Mouse (Mus musculus): ENCODE results near the gene Poglut1. TPM values are rescaled to one million over a fixed set of nuclear protein-coding genes. Genes with fewer than 3 reads are reported as not detected.

Gene Poglut1
- 17.5 and 27.8 TPM in 2 replicates for polyA plus RNA-seq (2012; rRNA removed)

DNA sequence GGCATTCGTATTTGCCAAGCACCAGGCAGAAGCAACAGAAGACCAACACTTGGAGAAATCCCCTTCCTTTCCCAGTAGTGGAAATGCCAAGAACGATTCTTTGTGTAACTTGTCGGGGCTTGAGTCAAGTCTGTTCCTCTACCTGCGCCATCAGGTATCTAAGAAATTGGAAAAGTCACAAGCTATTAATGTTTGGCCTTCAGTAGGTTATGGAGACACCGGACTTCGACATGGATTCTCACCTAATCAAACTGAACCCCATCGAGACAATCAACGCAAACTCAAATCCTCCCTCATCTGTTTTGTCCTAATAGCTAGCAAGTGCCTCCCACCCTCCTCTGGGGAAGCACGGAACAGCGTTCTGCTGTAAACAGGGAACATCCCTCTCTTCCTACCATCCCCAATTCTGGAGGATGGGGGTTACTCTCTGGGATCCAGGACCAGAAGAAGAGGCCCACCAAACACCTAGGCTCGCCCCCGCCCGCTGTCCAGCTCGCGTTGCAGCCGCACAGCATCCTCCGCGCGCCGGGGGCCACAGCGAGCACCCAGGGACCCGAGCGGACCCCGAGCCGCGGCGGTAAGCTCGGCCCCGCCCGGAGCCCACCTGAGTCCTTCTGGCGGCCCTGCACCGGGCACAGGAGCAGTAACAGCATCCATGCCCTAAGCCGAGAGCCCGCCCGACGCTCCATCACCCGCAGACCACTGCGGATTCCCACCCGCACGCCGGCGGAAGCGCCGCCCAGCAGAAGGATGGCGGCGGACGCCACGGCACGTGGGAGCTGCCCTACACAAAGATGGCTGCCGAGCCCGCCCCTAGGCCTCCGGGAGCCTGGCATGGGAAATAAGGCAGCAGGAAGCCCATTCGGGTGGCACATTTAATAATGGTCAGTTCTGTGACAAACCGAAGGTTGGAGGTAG is at the start of gene Poglut1:
Poglut1 (minus strand) TSS at position 780 of the 918 bp plus-strand sequence.
- no peak for TF ChIP-seq CTCF (IDR thresholded peaks at IDR 0.05; ENCODE audit: insufficient read depth, low read length)
- TF ChIP-seq POLR2A (IDR thresholded peaks at IDR 0.05; ENCODE audit: borderline replicate concordance, extremely low read depth, low read depth, low read length), result peak; percentile 69; the same call in 1 of the 2 replicates
- WGBS, result 2% methylated on average over 54 of the region's 54 CpGs
- Histone ChIP-seq H3K4me3 (replicated peaks; ENCODE audit: extremely low read depth, low read depth, low read length) (peak within 1 kb of the TSS; percentile 82), H3K4me1 (ENCODE audit: control insufficient read depth, insufficient read depth, low read length) (peaks cover 7% of the 10 kb centered on the region; the same call in 1 of the 2 replicates)
- peak; percentile 77 for DNase-seq

DNA sequence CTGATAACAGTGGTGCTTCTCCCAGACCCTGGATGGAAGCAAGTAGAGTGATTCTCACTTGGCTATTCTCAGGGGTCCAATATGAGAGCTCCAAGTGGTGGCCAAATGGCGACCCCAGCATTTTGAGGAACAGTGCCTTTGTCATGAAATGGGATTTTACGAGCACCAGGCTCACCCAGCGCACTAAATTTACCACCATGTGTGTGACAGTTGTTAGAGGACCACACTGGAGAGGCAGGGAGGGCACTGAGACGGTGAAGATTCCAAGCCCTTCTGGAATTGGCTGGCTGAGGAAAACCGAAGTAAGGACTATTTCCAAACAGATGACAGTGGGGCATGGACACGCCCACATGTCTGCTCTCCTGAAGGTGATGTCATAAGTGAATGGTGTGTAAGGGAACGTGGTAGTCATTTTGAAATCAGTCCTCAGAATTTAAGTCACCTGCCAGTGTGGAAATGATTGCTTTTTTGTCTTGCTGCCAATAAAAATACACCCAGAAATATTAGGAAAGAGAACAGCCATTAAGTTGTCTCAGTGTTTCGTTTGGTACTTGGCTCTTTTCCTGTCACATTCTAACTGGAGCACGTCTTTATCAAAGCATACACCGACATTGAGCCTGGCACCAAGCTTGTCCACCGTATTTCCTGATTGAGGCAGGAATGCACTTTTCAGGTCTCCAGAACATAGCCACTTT is 49.1 kb upstream of the Poglut1 start:
- no peak for DNase-seq
- no peak overlapping the region for H3K4me3 ChIP-seq (replicated peaks; ENCODE audit: extremely low read depth, low read depth, low read length)
- TF ChIP-seq CTCF (IDR thresholded peaks at IDR 0.05; ENCODE audit: insufficient read depth, low read length) (no peak), POLR2A (IDR thresholded peaks at IDR 0.05; ENCODE audit: borderline replicate concordance, extremely low read depth, low read depth, low read length) (no peak)
- WGBS, result 56% methylated on average over 11 of the region's 11 CpGs
- H3K4me1 ChIP-seq (ENCODE audit: control insufficient read depth, insufficient read depth, low read length), result no peaks in the 10 kb centered on the region

DNA sequence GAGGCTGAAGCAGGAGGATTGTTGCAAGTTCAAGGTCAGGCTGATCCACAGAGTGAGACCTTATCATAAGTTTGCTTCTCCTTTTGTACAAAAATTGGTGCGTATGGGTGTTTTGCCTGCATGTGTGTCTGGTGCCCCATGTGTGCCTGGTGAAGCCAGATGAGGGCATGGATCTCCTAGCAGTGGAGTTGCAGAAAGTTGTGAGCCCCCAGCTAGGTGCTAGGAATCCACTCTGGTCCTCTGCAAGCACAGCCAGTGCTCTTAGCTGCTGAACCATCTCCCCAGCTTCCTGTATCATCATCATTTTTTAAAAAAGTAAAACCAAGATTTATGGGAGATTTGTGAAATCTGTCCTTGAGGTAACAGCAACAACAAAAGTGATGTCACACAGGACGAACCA is 46.6 kb upstream of the Poglut1 start:
- no peak for TF ChIP-seq CTCF (IDR thresholded peaks at IDR 0.05; ENCODE audit: insufficient read depth, low read length)
- TF ChIP-seq POLR2A (IDR thresholded peaks at IDR 0.05; ENCODE audit: borderline replicate concordance, extremely low read depth, low read depth, low read length), result no peak
- no peak overlapping the region for H3K4me3 ChIP-seq (replicated peaks; ENCODE audit: extremely low read depth, low read depth, low read length)
- no peaks in the 10 kb centered on the region for H3K4me1 ChIP-seq (ENCODE audit: control insufficient read depth, insufficient read depth, low read length)
- WGBS, result 97% methylated on average over 2 of the region's 2 CpGs
- no peak for DNase-seq

DNA sequence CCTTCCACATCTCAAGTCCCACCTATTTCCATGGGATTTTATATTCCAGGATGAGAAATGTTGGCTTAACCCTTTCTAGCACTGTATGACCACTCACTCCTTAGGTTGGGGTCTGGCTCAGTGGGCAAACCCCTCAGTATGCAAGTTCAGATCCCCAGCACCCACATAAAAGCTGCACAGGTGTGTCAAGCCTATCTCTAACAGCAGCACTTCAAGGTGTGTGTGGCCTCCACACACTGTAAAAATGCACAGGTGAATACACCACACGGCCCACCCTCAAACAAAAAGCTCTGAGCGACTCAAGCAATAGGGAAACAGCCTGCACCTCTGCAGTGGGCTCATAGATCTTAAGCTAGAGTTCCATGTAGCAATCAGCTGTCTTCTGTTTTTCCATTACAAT is 46.0 kb upstream of the Poglut1 start:
- TF ChIP-seq CTCF (IDR thresholded peaks at IDR 0.05; ENCODE audit: insufficient read depth, low read length) (no peak), POLR2A (IDR thresholded peaks at IDR 0.05; ENCODE audit: borderline replicate concordance, extremely low read depth, low read depth, low read length) (no peak)
- no peak for DNase-seq
- 83% methylated on average over 2 of the region's 2 CpGs for WGBS
- Histone ChIP-seq H3K4me3 (replicated peaks; ENCODE audit: extremely low read depth, low read depth, low read length) (no peak overlapping the region), H3K4me1 (ENCODE audit: control insufficient read depth, insufficient read depth, low read length) (no peaks in the 10 kb centered on the region)

DNA sequence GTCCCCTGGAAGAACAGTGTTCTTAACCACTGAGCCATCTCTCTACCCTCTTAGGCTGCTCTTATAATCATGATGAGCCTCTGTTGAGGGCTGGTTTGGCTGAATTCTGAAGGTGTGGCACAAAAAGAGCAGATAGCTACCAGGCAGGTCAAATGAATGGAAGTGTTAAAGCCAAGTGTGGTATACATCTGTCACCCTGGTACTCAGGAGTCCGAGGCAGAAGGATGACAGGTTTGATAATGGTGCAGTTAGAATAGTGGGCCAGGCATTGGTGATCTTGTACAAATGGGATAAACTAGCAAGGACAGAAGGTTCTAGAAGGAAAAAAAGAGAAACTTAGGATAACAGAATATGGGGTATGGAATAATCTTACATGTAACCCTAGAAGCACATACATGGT is 44.4 kb upstream of the Poglut1 start:
- H3K4me1 ChIP-seq (ENCODE audit: control insufficient read depth, insufficient read depth, low read length), result no peaks in the 10 kb centered on the region
- WGBS, result 77% methylated on average over 1 of the region's 1 CpGs
- DNase-seq, result no peak

DNA sequence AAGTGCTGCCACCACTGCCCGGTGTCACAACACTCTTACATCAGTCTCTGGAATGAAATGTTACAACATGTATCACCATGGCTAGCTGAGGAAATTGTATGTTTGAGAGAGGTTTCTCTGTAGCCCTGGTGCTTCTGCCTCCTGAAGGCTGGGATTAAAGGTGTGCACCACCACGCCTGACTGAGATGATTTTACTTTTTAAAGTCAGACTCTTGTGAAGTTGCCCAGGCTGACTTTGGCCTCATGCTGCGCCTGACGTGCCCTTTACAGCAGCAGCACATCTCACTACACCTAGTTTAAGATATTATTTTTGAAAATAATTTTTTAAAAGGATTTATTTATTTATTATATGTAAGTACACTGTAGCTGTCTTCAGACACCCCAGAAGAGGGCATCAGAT is 42.9 kb upstream of the Poglut1 start:
- whole genome bisulfite sequencing, result 96% methylated on average over 4 of the region's 4 CpGs

More for the DNA sequence above, 44.4 kb upstream of the Poglut1 start:
- TF ChIP-seq CTCF (IDR thresholded peaks at IDR 0.05; ENCODE audit: insufficient read depth, low read length), result no peak
- no peak for TF ChIP-seq POLR2A (IDR thresholded peaks at IDR 0.05; ENCODE audit: borderline replicate concordance, extremely low read depth, low read depth, low read length)
- H3K4me3 ChIP-seq (replicated peaks; ENCODE audit: extremely low read depth, low read depth, low read length), result no peak overlapping the region

DNA sequence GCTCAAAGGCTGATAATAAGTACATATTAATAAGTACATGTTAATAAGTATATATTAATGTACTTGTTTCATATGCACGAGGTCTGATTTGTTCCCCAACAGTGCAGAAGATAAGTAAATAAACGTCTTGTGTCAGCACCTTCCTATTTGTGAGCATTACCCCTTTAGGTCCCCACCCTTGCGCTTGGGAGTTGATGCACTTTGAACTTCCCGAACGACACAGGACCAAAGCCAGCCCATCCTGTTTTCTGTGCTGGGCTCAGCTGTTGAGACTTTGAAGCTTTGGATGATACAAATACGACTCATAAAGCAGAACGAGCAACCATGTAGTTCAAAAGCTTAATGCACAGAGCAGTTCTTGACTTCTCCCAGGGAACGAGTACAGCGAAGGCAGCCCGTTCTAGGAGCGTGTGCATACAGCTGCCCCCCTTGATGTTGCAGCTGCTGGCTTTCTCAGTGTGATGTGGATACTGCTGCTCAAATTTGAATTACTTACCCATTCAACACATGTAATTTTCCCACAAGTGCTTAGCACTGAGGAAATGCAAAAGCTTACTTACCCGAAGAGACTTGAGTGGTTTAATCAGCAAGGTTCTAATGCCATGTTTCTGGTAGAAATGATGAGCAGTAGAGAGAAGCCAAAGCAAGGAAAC is 42.1 kb upstream of the Poglut1 start:
- H3K4me3 ChIP-seq (replicated peaks; ENCODE audit: extremely low read depth, low read depth, low read length), result no peak overlapping the region
- no peak for DNase-seq
- no peak for TF ChIP-seq POLR2A (IDR thresholded peaks at IDR 0.05; ENCODE audit: borderline replicate concordance, extremely low read depth, low read depth, low read length)
- TF ChIP-seq CTCF (IDR thresholded peaks at IDR 0.05; ENCODE audit: insufficient read depth, low read length), result no peak
- no peaks in the 10 kb centered on the region for H3K4me1 ChIP-seq (ENCODE audit: control insufficient read depth, insufficient read depth, low read length)
- 68% methylated on average over 12 of the region's 12 CpGs for WGBS

More for the DNA sequence above, 42.9 kb upstream of the Poglut1 start:
- no peaks in the 10 kb centered on the region for H3K4me1 ChIP-seq (ENCODE audit: control insufficient read depth, insufficient read depth, low read length)
- no peak overlapping the region for H3K4me3 ChIP-seq (replicated peaks; ENCODE audit: extremely low read depth, low read depth, low read length)
- DNase-seq, result no peak
- no peak for TF ChIP-seq POLR2A (IDR thresholded peaks at IDR 0.05; ENCODE audit: borderline replicate concordance, extremely low read depth, low read depth, low read length)
- TF ChIP-seq CTCF (IDR thresholded peaks at IDR 0.05; ENCODE audit: insufficient read depth, low read length), result no peak

DNA sequence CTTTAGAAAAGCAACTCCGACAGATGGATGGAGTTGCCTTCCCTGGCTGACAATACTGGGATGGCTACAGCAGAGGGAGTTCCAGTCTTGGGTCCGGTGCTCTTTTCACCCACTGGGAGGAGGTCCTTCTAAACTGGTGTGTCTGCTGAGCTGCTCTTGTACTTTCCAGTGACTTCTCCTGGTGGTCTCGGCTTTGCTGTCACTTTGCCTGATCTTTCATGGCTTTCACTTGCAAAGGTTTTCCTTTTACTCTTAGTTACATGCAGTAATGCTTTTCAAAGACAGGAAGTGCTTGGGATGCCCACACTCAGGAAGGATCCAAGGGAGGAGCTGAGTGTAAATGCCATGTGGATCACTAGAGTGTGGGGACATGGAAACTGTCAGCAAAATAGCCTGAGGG is 41.4 kb upstream of the Poglut1 start:
- TF ChIP-seq POLR2A (IDR thresholded peaks at IDR 0.05; ENCODE audit: borderline replicate concordance, extremely low read depth, low read depth, low read length) (no peak), CTCF (IDR thresholded peaks at IDR 0.05; ENCODE audit: insufficient read depth, low read length) (no peak)
- no peak for DNase-seq
- no peaks in the 10 kb centered on the region for H3K4me1 ChIP-seq (ENCODE audit: control insufficient read depth, insufficient read depth, low read length)
- WGBS, result 52% methylated on average over 3 of the region's 3 CpGs
- H3K4me3 ChIP-seq (replicated peaks; ENCODE audit: extremely low read depth, low read depth, low read length), result no peak overlapping the region

DNA sequence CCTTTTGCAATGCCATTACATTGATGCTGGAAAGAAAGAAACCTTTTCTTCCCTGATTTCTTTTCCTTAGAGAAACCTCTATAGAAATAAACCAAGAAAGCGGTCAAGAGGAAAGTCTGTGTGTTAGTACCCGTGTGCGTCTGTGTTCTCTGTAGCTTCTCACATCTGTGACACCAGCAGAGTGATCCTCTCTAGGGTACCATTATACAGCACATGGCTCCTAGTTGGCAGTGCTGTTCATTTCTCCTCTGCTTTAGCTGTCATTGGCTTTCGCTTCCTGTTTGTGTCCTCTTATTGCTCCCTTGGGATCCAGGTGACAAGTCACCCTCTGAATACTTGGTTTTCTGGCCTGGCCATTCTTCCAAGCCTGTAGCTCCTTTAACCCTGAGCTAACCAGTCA is 37.5 kb upstream of the Poglut1 start:
- Histone ChIP-seq H3K4me1 (ENCODE audit: control insufficient read depth, insufficient read depth, low read length) (no peaks in the 10 kb centered on the region), H3K4me3 (replicated peaks; ENCODE audit: extremely low read depth, low read depth, low read length) (no peak overlapping the region)
- TF ChIP-seq POLR2A (IDR thresholded peaks at IDR 0.05; ENCODE audit: borderline replicate concordance, extremely low read depth, low read depth, low read length) (no peak), CTCF (IDR thresholded peaks at IDR 0.05; ENCODE audit: insufficient read depth, low read length) (no peak)
- no peak for DNase-seq
- 92% methylated on average over 4 of the region's 4 CpGs for WGBS
